Mouse (Mus musculus): ENCODE results near the gene Oxtr. TPM values are rescaled to one million over a fixed set of nuclear protein-coding genes. Genes with fewer than 3 reads are reported as not detected.

The Oxtr gene
- polyA plus RNA-seq (2015; fragmentation: Nextera tagmentation; extraction: Ambion mirVana): 0.80 and 0.91 TPM in 2 replicates

DNA sequence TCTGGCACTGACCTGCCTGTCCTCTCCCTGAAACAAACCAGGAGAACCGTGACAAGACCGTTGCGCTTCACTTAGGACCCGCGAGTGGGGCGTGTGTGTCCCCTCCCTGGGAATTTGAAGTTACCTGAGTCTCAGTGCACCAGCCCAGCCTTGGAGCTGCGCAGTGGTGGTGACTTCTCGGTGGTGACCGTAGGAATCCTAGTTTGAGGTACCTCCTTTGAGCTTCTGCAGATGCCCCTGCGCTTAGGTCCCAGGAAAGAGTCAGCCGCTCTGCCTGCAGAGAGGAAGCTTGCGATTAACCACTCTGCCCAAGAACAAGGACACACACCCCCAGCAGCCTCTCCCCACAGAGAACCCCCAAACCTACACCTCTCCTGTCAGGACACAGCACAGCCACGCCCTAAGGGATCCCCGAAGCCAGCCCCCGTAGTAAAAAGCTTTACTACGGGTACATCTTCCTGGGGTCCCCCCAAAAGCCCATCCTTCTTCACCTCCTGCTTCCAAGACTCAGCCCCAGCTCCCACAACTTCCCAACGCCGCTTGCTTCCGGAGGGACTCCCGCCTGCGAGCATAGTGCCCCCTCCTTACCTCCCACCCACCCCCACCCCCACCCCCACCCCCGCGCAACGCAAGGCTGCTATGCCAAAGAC, at the start of gene Oxtr:
Gene Oxtr (minus strand): TSS at position 34 of the 650 bp plus-strand sequence.
- H3K27ac ChIP-seq: no peak within 1 kb of the TSS
- H3K9ac ChIP-seq: peak within 1 kb of the TSS; percentile 67
- no peaks in the 10 kb centered on the region for H3K36me3 ChIP-seq
- peaks cover 23% of the 10 kb centered on the region for H3K4me1 ChIP-seq
- no peaks in the 10 kb centered on the region for H3K9me3 ChIP-seq
- 7% methylated on average over 24 of the region's 24 CpGs for WGBS
- no peak for ATAC-seq (ENCODE audit: insufficient number of reproducible peaks, insufficient read depth, low FRiP score, low TSS enrichment, low read depth)
- peak within 1 kb of the TSS; percentile 48 for H3K4me3 ChIP-seq
- H3K27me3 ChIP-seq: peaks cover 65% of the 10 kb centered on the region
- H3K4me2 ChIP-seq: peak within 1 kb of the TSS; percentile 82

DNA sequence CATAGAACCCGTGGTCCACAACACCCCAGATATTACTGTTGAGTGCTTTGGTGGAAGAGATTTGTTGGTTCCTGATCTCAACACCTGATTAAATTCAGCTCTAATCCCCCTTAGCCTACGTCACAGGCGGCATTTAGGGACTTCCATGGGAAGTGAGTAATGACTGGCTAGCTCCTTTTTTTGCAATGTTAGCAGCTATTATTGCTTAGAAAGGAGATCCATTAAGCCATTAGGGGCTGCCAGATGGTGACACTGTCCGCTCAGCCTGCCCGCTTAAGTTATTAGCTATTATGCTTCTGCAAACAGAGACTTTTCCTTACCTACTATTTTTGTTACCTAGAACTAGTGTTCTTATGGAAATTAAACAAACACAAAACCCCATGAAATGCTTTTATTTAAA, 35.7 kb upstream of the Oxtr start:
- no peak overlapping the region for H3K4me3 ChIP-seq
- WGBS: 71% methylated on average over 5 of the region's 5 CpGs
- H3K27ac ChIP-seq: no peak overlapping the region
- no peaks in the 10 kb centered on the region for H3K36me3 ChIP-seq
- no peak overlapping the region for H3K4me2 ChIP-seq
- no peak overlapping the region for H3K9ac ChIP-seq
- no peaks in the 10 kb centered on the region for H3K4me1 ChIP-seq
- no peak for ATAC-seq (ENCODE audit: insufficient number of reproducible peaks, insufficient read depth, low FRiP score, low TSS enrichment, low read depth)
- no peaks in the 10 kb centered on the region for H3K9me3 ChIP-seq
- no peaks in the 10 kb centered on the region for H3K27me3 ChIP-seq

DNA sequence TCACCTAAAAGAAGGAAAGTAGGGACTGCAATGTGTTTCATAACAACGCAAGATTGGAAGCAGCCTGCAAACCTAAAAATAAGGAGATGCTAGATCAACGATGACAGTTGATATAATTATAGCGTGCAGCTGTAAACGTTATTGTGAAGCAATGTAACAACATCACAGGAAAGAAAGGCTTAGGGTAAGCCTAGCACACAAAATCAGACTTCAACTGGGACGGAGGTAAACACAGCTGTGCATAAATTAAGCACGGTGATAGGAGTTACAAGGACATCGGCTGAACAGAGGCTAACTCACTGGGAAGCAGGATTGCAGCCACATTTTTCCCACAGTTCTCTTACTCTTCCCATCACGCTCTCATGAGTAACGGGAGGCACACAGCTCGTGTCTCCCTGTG, 34.7 kb upstream of the Oxtr start:
- Histone ChIP-seq H3K4me1 (no peaks in the 10 kb centered on the region), H3K27me3 (no peaks in the 10 kb centered on the region), H3K4me2 (no peak overlapping the region), H3K4me3 (no peak overlapping the region), H3K9me3 (no peaks in the 10 kb centered on the region), H3K36me3 (no peaks in the 10 kb centered on the region), H3K27ac (no peak overlapping the region), H3K9ac (no peak overlapping the region)
- ATAC-seq (ENCODE audit: insufficient number of reproducible peaks, insufficient read depth, low FRiP score, low TSS enrichment, low read depth): no peak
- 62% methylated on average over 10 of the region's 10 CpGs for WGBS

DNA sequence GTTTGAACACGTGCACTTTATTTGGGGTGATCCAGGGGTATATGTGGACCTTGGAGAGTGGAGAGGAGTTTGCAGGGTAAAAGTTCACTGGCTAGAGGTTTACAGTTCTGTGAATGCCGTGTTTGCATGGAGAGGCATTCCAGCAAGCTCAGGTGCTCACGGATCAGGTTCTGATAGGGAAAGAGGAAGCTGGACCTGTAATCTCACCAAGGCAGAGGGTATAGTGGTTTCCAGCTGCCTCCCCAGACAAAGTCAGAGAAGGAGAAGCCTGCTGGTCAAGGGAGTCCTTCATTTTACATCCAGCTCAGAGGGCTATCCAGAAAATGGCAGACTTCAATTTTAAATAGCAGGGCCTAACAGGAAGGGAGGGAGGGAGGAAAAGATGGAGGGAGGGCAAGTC, 28.2 kb upstream of the Oxtr start:
- no peak overlapping the region for H3K27ac ChIP-seq
- no peaks in the 10 kb centered on the region for H3K4me1 ChIP-seq
- H3K36me3 ChIP-seq: no peaks in the 10 kb centered on the region
- no peaks in the 10 kb centered on the region for H3K27me3 ChIP-seq
- no peak overlapping the region for H3K4me3 ChIP-seq
- no peak overlapping the region for H3K9ac ChIP-seq
- WGBS: 76% methylated on average over 3 of the region's 3 CpGs
- no peak overlapping the region for H3K4me2 ChIP-seq
- no peak for ATAC-seq (ENCODE audit: insufficient number of reproducible peaks, insufficient read depth, low FRiP score, low TSS enrichment, low read depth)
- H3K9me3 ChIP-seq: no peaks in the 10 kb centered on the region

DNA sequence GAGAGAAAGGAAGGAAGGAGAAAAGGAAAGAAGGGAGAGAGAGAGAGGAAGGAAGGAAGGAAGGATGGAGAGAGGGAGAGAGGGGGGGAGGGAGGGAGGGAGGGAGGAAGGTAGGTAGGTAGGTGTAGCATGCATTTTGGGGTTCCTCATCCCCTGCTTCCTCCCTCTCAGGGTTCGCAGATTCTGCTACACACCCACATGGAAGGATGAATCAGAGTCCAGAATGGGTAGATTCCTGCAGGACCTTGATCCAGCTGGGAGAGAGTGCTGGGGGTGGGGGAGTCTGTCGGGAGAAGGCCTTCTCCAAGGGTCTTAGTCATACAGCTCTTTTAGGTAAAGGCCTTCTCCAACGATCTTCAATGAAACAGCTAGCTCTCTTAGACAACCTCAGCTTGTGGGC, 27.8 kb upstream of the Oxtr start:
- no peak overlapping the region for H3K4me2 ChIP-seq
- no peak overlapping the region for H3K4me3 ChIP-seq
- H3K9ac ChIP-seq: no peak overlapping the region
- no peaks in the 10 kb centered on the region for H3K4me1 ChIP-seq
- H3K36me3 ChIP-seq: no peaks in the 10 kb centered on the region
- no peaks in the 10 kb centered on the region for H3K27me3 ChIP-seq
- H3K9me3 ChIP-seq: no peaks in the 10 kb centered on the region
- 83% methylated on average over 3 of the region's 3 CpGs for WGBS
- ATAC-seq (ENCODE audit: insufficient number of reproducible peaks, insufficient read depth, low FRiP score, low TSS enrichment, low read depth): no peak
- no peak overlapping the region for H3K27ac ChIP-seq

DNA sequence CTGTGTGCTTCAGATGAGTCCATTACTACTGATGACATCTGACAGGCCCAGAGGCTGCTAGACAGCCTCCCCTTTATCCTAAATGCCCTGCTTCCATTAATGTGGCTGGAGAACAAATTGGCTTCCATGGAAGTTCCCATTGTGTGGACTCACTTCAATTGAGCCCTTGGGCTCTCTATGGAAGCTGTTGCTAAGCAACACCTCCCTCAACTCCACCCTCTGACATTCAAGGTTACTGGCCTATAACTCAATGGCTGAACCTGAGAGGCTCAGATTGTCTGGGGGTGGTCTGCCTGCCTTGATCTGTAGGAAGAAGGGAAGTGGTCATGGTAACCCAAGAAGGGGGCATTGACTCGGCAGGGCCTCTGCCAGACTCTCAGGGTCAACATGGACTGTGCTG, 26.8 kb upstream of the Oxtr start:
- H3K9me3 ChIP-seq: no peaks in the 10 kb centered on the region
- H3K4me1 ChIP-seq: no peaks in the 10 kb centered on the region
- no peak for ATAC-seq (ENCODE audit: insufficient number of reproducible peaks, insufficient read depth, low FRiP score, low TSS enrichment, low read depth)
- H3K36me3 ChIP-seq: no peaks in the 10 kb centered on the region
- whole genome bisulfite sequencing: 18% methylated on average over 1 of the region's 1 CpGs
- H3K27ac ChIP-seq: no peak overlapping the region
- no peak overlapping the region for H3K9ac ChIP-seq
- no peaks in the 10 kb centered on the region for H3K27me3 ChIP-seq
- H3K4me3 ChIP-seq: no peak overlapping the region
- no peak overlapping the region for H3K4me2 ChIP-seq

DNA sequence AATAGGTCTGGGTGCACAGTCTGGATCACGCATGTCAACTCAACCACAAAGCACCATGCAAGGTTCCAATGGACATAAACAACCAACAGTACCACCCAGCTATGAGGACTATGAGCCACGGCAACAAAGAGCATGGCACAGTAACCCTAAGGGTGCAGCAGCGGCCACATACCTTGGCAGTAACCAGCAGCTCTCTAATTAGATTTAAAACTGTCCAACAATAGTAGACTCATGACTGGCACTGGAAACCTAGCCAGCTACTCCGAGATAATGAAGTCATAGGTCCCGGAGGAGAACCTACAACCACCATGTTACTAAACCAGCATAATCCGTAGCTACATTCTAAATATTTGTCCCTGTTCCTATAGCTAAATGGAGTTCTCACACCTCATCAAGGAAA, 24.8 kb upstream of the Oxtr start:
- no peaks in the 10 kb centered on the region for H3K27me3 ChIP-seq
- H3K4me2 ChIP-seq: no peak overlapping the region
- WGBS: 86% methylated on average over 6 of the region's 6 CpGs
- H3K4me1 ChIP-seq: peaks cover 12% of the 10 kb centered on the region; the same call in 1 of the 2 replicates
- H3K9ac ChIP-seq: no peak overlapping the region
- no peak overlapping the region for H3K27ac ChIP-seq
- no peaks in the 10 kb centered on the region for H3K36me3 ChIP-seq
- ATAC-seq (ENCODE audit: insufficient number of reproducible peaks, insufficient read depth, low FRiP score, low TSS enrichment, low read depth): no peak
- no peak overlapping the region for H3K4me3 ChIP-seq
- no peaks in the 10 kb centered on the region for H3K9me3 ChIP-seq

DNA sequence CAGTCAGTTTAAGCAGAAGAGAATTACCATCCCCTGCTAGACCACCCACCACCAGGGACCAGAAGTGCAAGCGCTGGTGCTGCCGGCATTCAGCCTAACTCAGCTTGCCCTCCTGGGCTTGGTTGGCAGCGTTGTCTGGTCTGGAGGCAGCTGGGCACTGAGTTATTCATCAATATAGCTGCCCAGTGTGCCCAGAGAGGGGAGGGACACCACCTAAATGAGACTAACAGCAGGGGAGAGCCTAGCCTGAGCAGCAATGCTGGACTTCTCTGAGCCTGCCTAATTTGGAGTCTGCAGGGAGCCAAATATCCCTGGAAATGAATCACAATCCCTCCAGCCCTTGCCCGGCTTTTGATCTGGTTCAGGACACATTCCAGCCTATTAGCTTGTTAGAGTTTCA, 20.6 kb upstream of the Oxtr start:
- no peaks in the 10 kb centered on the region for H3K27me3 ChIP-seq
- no peak overlapping the region for H3K27ac ChIP-seq
- H3K4me1 ChIP-seq: peaks cover 13% of the 10 kb centered on the region; the same call in 1 of the 2 replicates
- no peaks in the 10 kb centered on the region for H3K36me3 ChIP-seq
- no peak overlapping the region for H3K4me3 ChIP-seq
- no peak overlapping the region for H3K9ac ChIP-seq
- H3K4me2 ChIP-seq: no peak overlapping the region; the same call in 1 of the 2 replicates
- H3K9me3 ChIP-seq: no peaks in the 10 kb centered on the region
- WGBS: 13% methylated on average over 4 of the region's 4 CpGs
- ATAC-seq (ENCODE audit: insufficient number of reproducible peaks, insufficient read depth, low FRiP score, low TSS enrichment, low read depth): no peak

DNA sequence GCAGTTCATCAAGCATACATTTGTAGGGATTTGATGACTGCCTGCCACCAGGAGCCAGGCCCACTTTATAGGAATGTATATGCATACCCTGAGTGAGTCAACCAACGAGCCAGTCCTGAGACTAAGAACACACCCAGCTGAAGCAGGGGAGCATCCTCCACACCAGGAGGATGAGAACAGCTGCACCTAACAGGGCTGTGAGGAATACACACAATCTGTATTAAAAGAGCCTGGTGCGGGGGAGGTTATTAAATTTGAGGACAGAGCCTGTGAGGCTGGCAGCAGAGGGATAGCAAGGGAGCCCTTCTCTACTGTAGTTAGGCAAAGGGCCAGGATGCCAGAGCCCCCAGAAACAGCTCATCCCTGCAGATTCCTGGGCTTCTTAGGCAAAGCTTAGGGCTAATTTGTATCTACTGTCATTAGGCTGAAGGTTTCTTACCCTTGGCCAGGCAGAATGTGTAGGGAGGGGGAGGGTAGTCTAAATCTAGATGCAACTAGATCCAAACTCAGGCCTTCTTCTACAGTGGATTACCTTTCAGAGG, 19.9 kb upstream of the Oxtr start:
- Histone ChIP-seq H3K9ac (no peak overlapping the region), H3K36me3 (no peaks in the 10 kb centered on the region), H3K4me2 (no peak overlapping the region), H3K4me3 (no peak overlapping the region), H3K27me3 (no peaks in the 10 kb centered on the region), H3K4me1 (peaks cover 13% of the 10 kb centered on the region; the same call in 1 of the 2 replicates), H3K27ac (no peak overlapping the region), H3K9me3 (no peaks in the 10 kb centered on the region)
- 45% methylated on average over 2 of the region's 2 CpGs for WGBS
- no peak for ATAC-seq (ENCODE audit: insufficient number of reproducible peaks, insufficient read depth, low FRiP score, low TSS enrichment, low read depth)

DNA sequence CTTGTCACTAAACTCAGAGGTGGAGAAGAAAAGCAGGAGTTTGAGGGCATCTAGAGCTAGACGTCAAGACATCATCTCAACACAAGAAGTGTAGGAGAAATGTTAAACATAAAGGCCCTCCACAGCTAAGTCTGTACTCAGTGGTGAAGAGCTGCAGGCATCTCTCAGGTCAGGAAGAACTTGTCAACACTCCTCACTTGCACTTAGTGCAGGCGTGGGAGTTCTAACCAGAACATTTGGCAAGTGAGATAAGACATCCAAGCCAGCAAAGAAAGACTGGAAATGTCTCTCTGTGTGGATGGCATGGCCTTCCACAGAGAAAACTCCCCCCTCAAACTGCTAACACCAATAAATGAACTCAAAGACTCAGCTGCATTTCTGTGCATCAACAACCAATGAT, 17.9 kb upstream of the Oxtr start:
- peaks cover 13% of the 10 kb centered on the region; the same call in 1 of the 2 replicates for H3K4me1 ChIP-seq
- no peak overlapping the region for H3K9ac ChIP-seq
- H3K9me3 ChIP-seq: no peaks in the 10 kb centered on the region
- no peak overlapping the region for H3K4me2 ChIP-seq
- no peaks in the 10 kb centered on the region for H3K27me3 ChIP-seq
- 81% methylated on average over 2 of the region's 2 CpGs for WGBS
- no peak overlapping the region for H3K4me3 ChIP-seq
- ATAC-seq (ENCODE audit: insufficient number of reproducible peaks, insufficient read depth, low FRiP score, low TSS enrichment, low read depth): no peak
- H3K36me3 ChIP-seq: no peaks in the 10 kb centered on the region
- H3K27ac ChIP-seq: no peak overlapping the region

DNA sequence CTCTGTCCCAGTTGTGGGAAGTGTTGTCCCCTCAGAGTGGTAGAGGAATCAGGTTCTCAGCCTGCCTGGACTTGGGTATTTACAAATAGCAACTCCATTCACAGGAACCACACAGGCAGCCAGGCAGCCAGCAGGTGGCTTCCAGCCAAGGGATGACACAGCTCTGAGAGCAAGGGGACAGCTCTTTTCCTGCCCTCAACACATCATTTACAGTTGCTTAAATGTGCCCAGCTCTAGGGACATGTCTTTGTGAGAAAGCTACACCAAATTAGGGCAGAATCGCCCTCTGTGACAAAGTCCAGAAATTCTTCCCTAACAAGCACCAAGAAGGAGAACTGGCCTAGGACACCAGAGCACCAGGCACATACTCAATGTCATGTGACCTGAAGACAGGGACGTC, 11.4 kb upstream of the Oxtr start:
- Histone ChIP-seq H3K36me3 (no peaks in the 10 kb centered on the region), H3K4me2 (no peak overlapping the region)

DNA sequence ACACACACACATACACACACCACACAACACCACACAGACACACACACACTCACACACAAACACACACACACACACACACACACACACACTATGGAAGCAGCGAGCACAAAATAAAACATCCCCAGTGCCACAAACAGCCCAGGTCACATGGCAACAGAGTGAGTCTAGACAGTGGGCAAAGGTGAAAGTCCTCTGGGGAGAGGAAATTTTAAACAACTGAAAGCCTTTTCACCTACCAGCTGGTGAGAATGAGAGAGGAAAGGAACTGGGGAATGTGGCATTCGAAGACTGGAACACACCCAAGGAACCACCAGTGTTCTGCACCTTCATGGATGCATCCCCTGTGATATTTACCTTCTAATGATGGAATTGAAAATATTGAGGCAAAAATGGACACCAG, 9.7 kb upstream of the Oxtr start:
- Histone ChIP-seq H3K4me3 (no peak overlapping the region), H3K9ac (no peak overlapping the region), H3K9me3 (no peaks in the 10 kb centered on the region), H3K27me3 (no peaks in the 10 kb centered on the region), H3K4me1 (no peaks in the 10 kb centered on the region), H3K36me3 (no peaks in the 10 kb centered on the region), H3K4me2 (no peak overlapping the region), H3K27ac (no peak overlapping the region)
- ATAC-seq (ENCODE audit: insufficient number of reproducible peaks, insufficient read depth, low FRiP score, low TSS enrichment, low read depth): no peak
- WGBS: 84% methylated on average over 2 of the region's 2 CpGs

More for the DNA sequence above, 11.4 kb upstream of the Oxtr start:
- H3K4me3 ChIP-seq: no peak overlapping the region
- H3K9me3 ChIP-seq: no peaks in the 10 kb centered on the region
- H3K4me1 ChIP-seq: no peaks in the 10 kb centered on the region
- H3K27me3 ChIP-seq: no peaks in the 10 kb centered on the region
- no peak overlapping the region for H3K27ac ChIP-seq
- 73% methylated on average over 2 of the region's 2 CpGs for WGBS
- no peak for ATAC-seq (ENCODE audit: insufficient number of reproducible peaks, insufficient read depth, low FRiP score, low TSS enrichment, low read depth)
- no peak overlapping the region for H3K9ac ChIP-seq
